Mouse (Mus musculus) neural tube, embryonic 14.5 days (tissue): ENCODE data around the gene Fam57a. TPM values are rescaled to one million over a fixed set of nuclear protein-coding genes. Genes with fewer than 3 reads are reported as not detected.

Source experiments
- ATAC-seq: fragments of 200-750 bp; cut with Nextera tagmentation; 2 replicates; pipeline ENCODE4 v1.8.0; 2017; ENCODE audit warnings: low read depth, mild to moderate bottlenecking, moderate TSS enrichment, moderate library complexity
- H3K27ac ChIP-seq: fragments of 300-500 bp; sonication (generic); 2 replicates; pipeline ENCODE4 v1.5.1; 2014; ENCODE audit warnings: low read depth, mild to moderate bottlenecking, control low read depth, low read length, moderate library complexity, mixed read lengths
- H3K27me3 ChIP-seq: fragments of 300-500 bp; sonication (generic); 2 replicates; pipeline ENCODE4 v1.6.1; 2014; ENCODE audit warnings: low read length; ENCODE audit not compliant: control insufficient read depth, insufficient read depth
- H3K36me3 ChIP-seq: fragments of 300-500 bp; sonication (generic); 2 replicates; pipeline ENCODE4 v1.6.1; 2014; ENCODE audit warnings: low read length, mixed read lengths; ENCODE audit not compliant: control insufficient read depth, insufficient read depth
- H3K4me1 ChIP-seq: fragments of 300-500 bp; sonication (generic); 2 replicates; pipeline ENCODE4 v1.6.1; 2014; ENCODE audit warnings: low read length; ENCODE audit not compliant: control insufficient read depth, insufficient read depth
- H3K4me2 ChIP-seq: fragments of 300-500 bp; sonication (generic); 2 replicates; pipeline ENCODE4 v1.6.1; 2014; ENCODE audit warnings: mild to moderate bottlenecking, low read depth, low read length, control low read depth
- H3K4me3 ChIP-seq: fragments of 300-500 bp; sonication (generic); 2 replicates; pipeline ENCODE4 v1.5.1; 2014; ENCODE audit warnings: low read depth, low read length, control low read depth, mixed read lengths
- H3K9ac ChIP-seq: fragments of 300-500 bp; sonication (generic); replicated peaks from 2 replicates; pipeline ENCODE4 v1.6.1; 2014; ENCODE audit warnings: low read depth, mild to moderate bottlenecking, control low read depth, low read length, mixed read lengths
- H3K9me3 ChIP-seq: fragments of 300-500 bp; sonication (generic); 2 replicates; pipeline ENCODE4 v1.6.1; 2016; ENCODE audit warnings: low read length; ENCODE audit not compliant: control insufficient read depth
- WGBS: fragments of 180-500 bp; shearing (Covaris S2); extraction: QIAGEN DNeasy Blood & Tissue Kit; methylation state at CpG from one replicate; pipeline ENCODE4 v1.1.7; 2014; 5-methylcytosine and 5-hydroxymethylcytosine counted together
- polyA plus RNA-seq: library from polyadenylated mRNA; unstranded; fragments of >200 nt; fragmentation: Nextera tagmentation; extraction: Ambion mirVana; gene quantifications from 2 replicates; pipeline ENCODE4 v1.2.1, GENCODE M21; 2014

The Fam57a gene
- polyA plus RNA-seq, 1 experiment from 2014 or later, result 28.8 TPM

- Histone ChIP-seq H3K4me2 (no peak overlapping the region), H3K36me3 (peaks cover 32% of the 10 kb centered on the region; the same call in 1 of the 2 replicates), H3K9me3 (no peaks in the 10 kb centered on the region), H3K27ac (no peak overlapping the region), H3K27me3 (no peaks in the 10 kb centered on the region), H3K9ac (no peak overlapping the region), H3K4me3 (no peak overlapping the region), H3K4me1 (no peaks in the 10 kb centered on the region)
- 95% methylated on average over 5 of the region's 5 CpGs for WGBS
- no peak for ATAC-seq
Measured at GRCm38 (mm10) chr11:76224631-76225030, 45.2 kb downstream of the Fam57a start.

- no peak overlapping the region for H3K4me2 ChIP-seq
- no peaks in the 10 kb centered on the region for H3K4me1 ChIP-seq
- H3K36me3 ChIP-seq, result peaks cover 32% of the 10 kb centered on the region; the same call in 1 of the 2 replicates
- ATAC-seq, result no peak
- H3K9ac ChIP-seq, result no peak overlapping the region
- H3K9me3 ChIP-seq, result no peaks in the 10 kb centered on the region
- no peaks in the 10 kb centered on the region for H3K27me3 ChIP-seq
- no peak overlapping the region for H3K27ac ChIP-seq
- no peak overlapping the region for H3K4me3 ChIP-seq
Measured at GRCm38 (mm10) chr11:76225051-76225450, 45.6 kb downstream of the Fam57a start.

- Histone ChIP-seq H3K4me2 (no peak overlapping the region), H3K4me1 (no peaks in the 10 kb centered on the region), H3K4me3 (no peak overlapping the region), H3K27ac (no peak overlapping the region), H3K9ac (no peak overlapping the region), H3K9me3 (no peaks in the 10 kb centered on the region), H3K27me3 (no peaks in the 10 kb centered on the region), H3K36me3 (peaks cover 49% of the 10 kb centered on the region)
- WGBS, result 95% methylated on average over 3 of the region's 3 CpGs
- no peak for ATAC-seq
Measured at GRCm38 (mm10) chr11:76236136-76236535, 56.7 kb downstream of the Fam57a start.

GRCm38 (mm10) chr11:76239750-76240149 is 60.3 kb downstream of the Fam57a start:
- Histone ChIP-seq H3K36me3 (peaks cover 24% of the 10 kb centered on the region), H3K4me1 (peaks cover 10% of the 10 kb centered on the region), H3K9me3 (no peaks in the 10 kb centered on the region), H3K27me3 (no peaks in the 10 kb centered on the region), H3K4me3 (no peak overlapping the region), H3K9ac (no peak overlapping the region), H3K4me2 (no peak overlapping the region), H3K27ac (no peak overlapping the region)
- no peak for ATAC-seq
- WGBS, result 98% methylated on average over 2 of the region's 2 CpGs

- Histone ChIP-seq H3K36me3 (peaks cover 15% of the 10 kb centered on the region), H3K9ac (peak within 1 kb of the TSS; percentile 81), H3K27me3 (no peaks in the 10 kb centered on the region), H3K4me1 (peaks cover 10% of the 10 kb centered on the region), H3K4me2 (peak within 1 kb of the TSS; percentile 65), H3K27ac (peak within 1 kb of the TSS; percentile 72), H3K9me3 (no peaks in the 10 kb centered on the region), H3K4me3 (peak within 1 kb of the TSS; percentile 88)
- ATAC-seq, result peak; percentile 87
- WGBS, result under 1% methylated on average over 61 of the region's 61 CpGs
Measured at GRCm38 (mm10) chr11:76242901-76243810, 63.7 kb downstream of the Fam57a start, which contains the start of the genes Mrm3 and Glod4. Gene Mrm3 (plus strand): TSS chr11:76243715. Gene Glod4 (minus strand): TSS chr11:76243725.

GRCm38 (mm10) chr11:76243811-76244546 is 64.5 kb downstream of the Fam57a start:
- no peak; the same call in 1 of the 2 replicates for ATAC-seq

GRCm38 (mm10) chr11:76246439-76246838 is 67.0 kb downstream of the Fam57a start:
- Histone ChIP-seq H3K4me1 (peaks cover 10% of the 10 kb centered on the region), H3K4me2 (no peak overlapping the region), H3K27me3 (no peaks in the 10 kb centered on the region), H3K9me3 (no peaks in the 10 kb centered on the region), H3K36me3 (0 out of 2 replicates have a peak, but pooled peaks cover 12% of the 10 kb centered on the region), H3K9ac (no peak overlapping the region), H3K4me3 (no peak overlapping the region), H3K27ac (no peak overlapping the region)
- ATAC-seq, result no peak

More at GRCm38 (mm10) chr11:76243811-76244546, 64.5 kb downstream of the Fam57a start:
- no peaks in the 10 kb centered on the region for H3K27me3 ChIP-seq
- H3K4me1 ChIP-seq, result peaks cover 10% of the 10 kb centered on the region
- peak overlapping the region; percentile 81 for H3K9ac ChIP-seq
- 3% methylated on average over 34 of the region's 34 CpGs for WGBS
- H3K36me3 ChIP-seq, result peaks cover 16% of the 10 kb centered on the region
- peak overlapping the region; percentile 65 for H3K4me2 ChIP-seq
- peak overlapping the region; percentile 88 for H3K4me3 ChIP-seq
- H3K9me3 ChIP-seq, result no peaks in the 10 kb centered on the region
- H3K27ac ChIP-seq, result peak overlapping the region; percentile 72

GRCm38 (mm10) chr11:76247239-76247638 is 67.8 kb downstream of the Fam57a start:
- H3K4me2 ChIP-seq, result no peak overlapping the region
- H3K4me1 ChIP-seq, result peaks cover 10% of the 10 kb centered on the region
- H3K9me3 ChIP-seq, result no peaks in the 10 kb centered on the region
- no peak overlapping the region for H3K9ac ChIP-seq
- H3K27ac ChIP-seq, result no peak overlapping the region
- H3K36me3 ChIP-seq, result 0 out of 2 replicates have a peak, but pooled peaks cover 12% of the 10 kb centered on the region
- H3K27me3 ChIP-seq, result no peaks in the 10 kb centered on the region
- no peak for ATAC-seq
- 50% methylated on average over 2 of the region's 2 CpGs for WGBS
- no peak overlapping the region for H3K4me3 ChIP-seq
